Mouse (Mus musculus) inflammation-experienced regulatory T-cells (primary cell): ENCODE measurements around the gene Ifit2. TPM values are rescaled to one million over a fixed set of nuclear protein-coding genes. Genes with fewer than 3 reads are reported as not detected.

Experiments used
- polyA plus RNA-seq, 2 experiments: library from polyadenylated mRNA; unstranded; fragments of 100-300 nt; shearing (Covaris generic); gene quantifications; one replicate each; pipeline ENCODE4 v1.2.1; 2017

The Ifit2 gene
- 10 to 100 TPM; 22.7 to 30.4 TPM for polyA plus RNA-seq

GRCm38 (mm10) chr19:34550534-34551223 lies at the start of gene Ifit2:
Gene Ifit2 (plus strand): TSS chr19:34550694.

GRCm38 (mm10) chr19:34526941-34527682 lies 23.4 kb upstream of the Ifit2 start, which contains the start of gene Lipa:
Gene Lipa (minus strand): TSS chr19:34527474.

GRCm38 (mm10) chr19:34583126-34583766 lies 32.8 kb downstream of the Ifit2 start, which contains the start of gene Ifit3:
Gene Ifit3 (plus strand): TSS chr19:34583531.

GRCm38 (mm10) chr19:34601888-34602287 lies 51.4 kb downstream of the Ifit2 start, which contains the start of gene Ifit1bl1:
Gene Ifit1bl1 (minus strand): TSS chr19:34601956.

GRCm38 (mm10) chr19:34607237-34608051 lies 57.0 kb downstream of the Ifit2 start, which contains the start of gene Ifit3b:
Gene Ifit3b (plus strand): TSS chr19:34607970.

Other genes with a start within 250 kb of the Ifit2 start
- gene Ch25h, start 75.5 kb upstream of the Ifit2 start, polyA plus RNA-seq, result under 1 TPM in 1 of 2 experiments, not detected in 1; 0.48 TPM
- 10 to 100 TPM; 65.6 to 90.3 TPM for gene Lipa, start 23.2 kb upstream of the Ifit2 start, polyA plus RNA-seq
- 10 to 100 TPM; 19.9 to 33.5 TPM for gene Ifit3, start 32.8 kb downstream of the Ifit2 start, polyA plus RNA-seq
- gene Ifit1bl1, start 51.3 kb downstream of the Ifit2 start, polyA plus RNA-seq, result 10 to 100 TPM; 81.5 to 97.2 TPM
- 1 to 10 TPM; 3.7 to 5.7 TPM for gene Ifit3b, start 57.3 kb downstream of the Ifit2 start, polyA plus RNA-seq
- 1 to 10 TPM in 1 of 2 experiments, under 1 TPM in 1; 0.84 to 1.8 TPM for gene Ifit1bl2, start 90.0 kb downstream of the Ifit2 start, polyA plus RNA-seq
- gene Ifit1, start 90.2 kb downstream of the Ifit2 start, polyA plus RNA-seq, result 10 to 100 TPM; 23.4 to 35.0 TPM
- gene Slc16a12, start 196.6 kb downstream of the Ifit2 start, polyA plus RNA-seq, result not detected